Mouse (Mus musculus) cerebellum, adult 8-10 months (tissue): Measurements from ENCODE around the gene Gm45062.
"Not testable (repeated sequence)": the region's sequence is repeated elsewhere in the genome, so short reads cannot be mapped to it uniquely, and the experiment has no call there.

Source experiments
- DNase-seq: peaks from one replicate; pipeline ENCODE4 v3.0.0; 2022

Gene Gm45062

GRCm38 (mm10) chr6:8316201-8316600 lies 57.0 kb downstream of the Gm45062 start:
- no peak for DNase-seq

- no peak for DNase-seq
These were observed 60.3 kb downstream of the Gm45062 start for GRCm38 (mm10) chr6:8319591-8319990.

GRCm38 (mm10) chr6:8331496-8331895 lies 72.2 kb downstream of the Gm45062 start:
- DNase-seq: not testable (repeated sequence)

GRCm38 (mm10) chr6:8333380-8333779 lies 74.1 kb downstream of the Gm45062 start:
- DNase-seq: no peak

- DNase-seq: no peak
These were observed 77.5 kb downstream of the Gm45062 start for GRCm38 (mm10) chr6:8336487-8337390.

- no peak for DNase-seq
These were observed 80.2 kb downstream of the Gm45062 start for GRCm38 (mm10) chr6:8339453-8339852.

GRCm38 (mm10) chr6:8343271-8343670 lies 84.0 kb downstream of the Gm45062 start:
- no peak for DNase-seq

- DNase-seq: no peak
These were observed 86.1 kb downstream of the Gm45062 start for GRCm38 (mm10) chr6:8345219-8345856.

- no peak for DNase-seq
These were observed 87.9 kb downstream of the Gm45062 start for GRCm38 (mm10) chr6:8347154-8347553.

GRCm38 (mm10) chr6:8348344-8348743 lies 89.1 kb downstream of the Gm45062 start:
- DNase-seq: no peak

- no peak for DNase-seq
These were observed 89.9 kb downstream of the Gm45062 start for GRCm38 (mm10) chr6:8349060-8349670.

- DNase-seq: no peak
These were observed 92.3 kb downstream of the Gm45062 start for GRCm38 (mm10) chr6:8351507-8351906.

- DNase-seq: no peak
These were observed 93.4 kb downstream of the Gm45062 start for GRCm38 (mm10) chr6:8352533-8353168.

GRCm38 (mm10) chr6:8353461-8353860 lies 94.2 kb downstream of the Gm45062 start:
- DNase-seq: no peak

- DNase-seq: no peak
These were observed 95.6 kb downstream of the Gm45062 start for GRCm38 (mm10) chr6:8354846-8355245.

GRCm38 (mm10) chr6:8358232-8358631 lies 99.0 kb downstream of the Gm45062 start:
- DNase-seq: no peak

- DNase-seq: no peak
These were observed 99.5 kb downstream of the Gm45062 start for GRCm38 (mm10) chr6:8358782-8359181.

GRCm38 (mm10) chr6:8360805-8361204 lies 101.6 kb downstream of the Gm45062 start:
- no peak for DNase-seq

- DNase-seq: no peak
These were observed 104.9 kb downstream of the Gm45062 start for GRCm38 (mm10) chr6:8364033-8364756.

GRCm38 (mm10) chr6:8364757-8365150 lies 105.5 kb downstream of the Gm45062 start:
- no peak for DNase-seq

- no peak for DNase-seq
These were observed 108.4 kb downstream of the Gm45062 start for GRCm38 (mm10) chr6:8367675-8368074.

GRCm38 (mm10) chr6:8368198-8368864 lies 109.1 kb downstream of the Gm45062 start:
- DNase-seq: no peak
